Mouse (Mus musculus) intestine, embryonic 16.5 days (tissue): Measurements from ENCODE around the gene Bpifa6. TPM values are rescaled to one million over a fixed set of nuclear protein-coding genes. Genes with fewer than 3 reads are reported as not detected.

Source experiments
- ATAC-seq: fragments of 200-750 bp; cut with Nextera tagmentation; 2 replicates; pipeline ENCODE4 v1.8.0; 2017; ENCODE audit warnings: moderate TSS enrichment, moderate library complexity
- H3K27ac ChIP-seq: fragments of 300-500 bp; sonication (generic); 2 replicates; pipeline ENCODE4 v1.5.1; 2014; ENCODE audit warnings: mild to moderate bottlenecking, low read length
- H3K27me3 ChIP-seq: fragments of 300-500 bp; sonication (generic); replicated peaks from 2 replicates; pipeline ENCODE4 v1.6.1; 2014; ENCODE audit warnings: low read length, control low read depth, mixed read lengths; ENCODE audit not compliant: control insufficient read depth, insufficient read depth
- H3K36me3 ChIP-seq: fragments of 300-500 bp; sonication (generic); 2 replicates; pipeline ENCODE4 v1.6.1; 2014; ENCODE audit warnings: low read length, control low read depth; ENCODE audit not compliant: control insufficient read depth, insufficient read depth
- H3K4me1 ChIP-seq: fragments of 300-500 bp; sonication (generic); 2 replicates; pipeline ENCODE4 v1.6.1; 2014; ENCODE audit warnings: low read length, control low read depth, mixed read lengths; ENCODE audit not compliant: control insufficient read depth, insufficient read depth
- H3K4me2 ChIP-seq: fragments of 300-500 bp; sonication (generic); 2 replicates; pipeline ENCODE4 v1.6.1; 2014; ENCODE audit warnings: low read depth, low read length, control low read depth
- H3K4me3 ChIP-seq: fragments of 300-500 bp; sonication (generic); 2 replicates; pipeline ENCODE4 v1.5.1; 2014; ENCODE audit warnings: mild to moderate bottlenecking, low read length
- H3K9ac ChIP-seq: fragments of 300-500 bp; sonication (generic); 2 replicates; pipeline ENCODE4 v1.6.1; 2014; ENCODE audit warnings: low read depth, low read length
- H3K9me3 ChIP-seq: fragments of 300-500 bp; sonication (generic); 2 replicates; pipeline ENCODE4 v1.6.1; 2016; ENCODE audit warnings: low read length, control low read depth; ENCODE audit not compliant: control insufficient read depth
- WGBS: fragments of 180-500 bp; shearing (Covaris S2); extraction: QIAGEN DNeasy Blood & Tissue Kit; methylation state at CpG from one replicate; pipeline ENCODE4 v1.1.7; 2014; 5-methylcytosine and 5-hydroxymethylcytosine counted together
- polyA plus RNA-seq: library from polyadenylated mRNA; unstranded; fragments of >200 nt; fragmentation: Nextera tagmentation; extraction: Ambion mirVana; gene quantifications from 2 replicates; pipeline ENCODE4 v1.2.1, GENCODE M21; 2015

Gene Bpifa6
- not detected in 2 replicates for polyA plus RNA-seq

GRCm38 (mm10) chr2:153974582-153974981 is at the start of gene Bpifa6:
TSS of gene Bpifa6 (plus strand) at chr2:153974945.
- 61% methylated on average over 5 of the region's 5 CpGs for WGBS
- no peaks in the 10 kb centered on the region for H3K27me3 ChIP-seq
- H3K9ac ChIP-seq = no peak within 1 kb of the TSS
- no peak within 1 kb of the TSS for H3K4me2 ChIP-seq
- no peak within 1 kb of the TSS for H3K4me3 ChIP-seq
- H3K4me1 ChIP-seq = no peaks in the 10 kb centered on the region
- no peaks in the 10 kb centered on the region for H3K9me3 ChIP-seq
- no peaks in the 10 kb centered on the region for H3K36me3 ChIP-seq
- no peak within 1 kb of the TSS for H3K27ac ChIP-seq
- no peak for ATAC-seq

GRCm38 (mm10) chr2:153929871-153930413 is 44.8 kb upstream of the Bpifa6 start:
- no peak overlapping the region for H3K4me3 ChIP-seq
- no peak for ATAC-seq
- H3K9me3 ChIP-seq = no peaks in the 10 kb centered on the region
- H3K4me1 ChIP-seq = no peaks in the 10 kb centered on the region
- WGBS = 45% methylated on average over 3 of the region's 3 CpGs
- H3K27me3 ChIP-seq = no peaks in the 10 kb centered on the region
- H3K9ac ChIP-seq = no peak overlapping the region
- no peak overlapping the region for H3K4me2 ChIP-seq
- no peaks in the 10 kb centered on the region for H3K36me3 ChIP-seq
- H3K27ac ChIP-seq = no peak overlapping the region

- Histone ChIP-seq H3K36me3 (no peaks in the 10 kb centered on the region), H3K4me1 (no peaks in the 10 kb centered on the region), H3K4me3 (no peak overlapping the region), H3K9ac (no peak overlapping the region), H3K4me2 (no peak overlapping the region), H3K9me3 (no peaks in the 10 kb centered on the region), H3K27ac (no peak overlapping the region), H3K27me3 (no peaks in the 10 kb centered on the region)
- ATAC-seq = no peak
- 69% methylated on average over 6 of the region's 6 CpGs for WGBS
Measured at GRCm38 (mm10) chr2:153931125-153931524, 43.6 kb upstream of the Bpifa6 start.

- WGBS = 80% methylated on average over 6 of the region's 6 CpGs
- no peak for ATAC-seq
- H3K36me3 ChIP-seq = no peaks in the 10 kb centered on the region
- no peak overlapping the region for H3K9ac ChIP-seq
- H3K27me3 ChIP-seq = no peaks in the 10 kb centered on the region
- no peak overlapping the region for H3K27ac ChIP-seq
- no peaks in the 10 kb centered on the region for H3K9me3 ChIP-seq
- H3K4me2 ChIP-seq = no peak overlapping the region
- no peak overlapping the region for H3K4me3 ChIP-seq
- H3K4me1 ChIP-seq = no peaks in the 10 kb centered on the region
Measured at GRCm38 (mm10) chr2:153933311-153933710, 41.4 kb upstream of the Bpifa6 start.

- Histone ChIP-seq H3K4me1 (no peaks in the 10 kb centered on the region), H3K9me3 (no peaks in the 10 kb centered on the region), H3K36me3 (no peaks in the 10 kb centered on the region), H3K4me3 (no peak overlapping the region), H3K27ac (no peak overlapping the region), H3K4me2 (no peak overlapping the region), H3K9ac (no peak overlapping the region), H3K27me3 (no peaks in the 10 kb centered on the region)
- no peak for ATAC-seq
- 85% methylated on average over 6 of the region's 6 CpGs for WGBS
Measured at GRCm38 (mm10) chr2:153935348-153935747, 39.4 kb upstream of the Bpifa6 start.

GRCm38 (mm10) chr2:153937843-153938242 is 36.9 kb upstream of the Bpifa6 start, which contains the start of gene Bpifb4:
TSS of gene Bpifb4 (plus strand) at chr2:153938212.
- no peak within 1 kb of the TSS for H3K9ac ChIP-seq
- no peak for ATAC-seq
- WGBS = 83% methylated on average over 5 of the region's 5 CpGs

GRCm38 (mm10) chr2:153943537-153943936 is 31.2 kb upstream of the Bpifa6 start:
- Histone ChIP-seq H3K27me3 (no peaks in the 10 kb centered on the region), H3K27ac (no peak overlapping the region), H3K4me3 (no peak overlapping the region), H3K9me3 (no peaks in the 10 kb centered on the region), H3K9ac (no peak overlapping the region), H3K36me3 (no peaks in the 10 kb centered on the region), H3K4me1 (no peaks in the 10 kb centered on the region), H3K4me2 (no peak overlapping the region)
- 35% methylated on average over 3 of the region's 3 CpGs for WGBS
- no peak for ATAC-seq

More at GRCm38 (mm10) chr2:153937843-153938242, 36.9 kb upstream of the Bpifa6 start, which contains the start of gene Bpifb4:
- Histone ChIP-seq H3K4me2 (no peak within 1 kb of the TSS), H3K27me3 (no peaks in the 10 kb centered on the region), H3K4me3 (no peak within 1 kb of the TSS), H3K4me1 (no peaks in the 10 kb centered on the region), H3K36me3 (no peaks in the 10 kb centered on the region), H3K27ac (no peak within 1 kb of the TSS), H3K9me3 (no peaks in the 10 kb centered on the region)

GRCm38 (mm10) chr2:153944567-153944966 is 30.2 kb upstream of the Bpifa6 start:
- no peaks in the 10 kb centered on the region for H3K4me1 ChIP-seq
- WGBS = 73% methylated on average over 8 of the region's 8 CpGs
- H3K36me3 ChIP-seq = no peaks in the 10 kb centered on the region
- no peaks in the 10 kb centered on the region for H3K9me3 ChIP-seq
- no peaks in the 10 kb centered on the region for H3K27me3 ChIP-seq
- ATAC-seq = no peak
- no peak overlapping the region for H3K4me3 ChIP-seq
- no peak overlapping the region for H3K9ac ChIP-seq
- no peak overlapping the region for H3K4me2 ChIP-seq
- H3K27ac ChIP-seq = no peak overlapping the region

GRCm38 (mm10) chr2:153952897-153953296 is 21.8 kb upstream of the Bpifa6 start:
- 28% methylated on average over 6 of the region's 6 CpGs for WGBS

GRCm38 (mm10) chr2:153953836-153954235 is 20.9 kb upstream of the Bpifa6 start:
- 0 out of 2 replicates have a peak, but pooled peaks have one; percentile 28 for ATAC-seq
- Histone ChIP-seq H3K4me2 (no peak overlapping the region), H3K4me3 (no peak overlapping the region), H3K27ac (no peak overlapping the region), H3K4me1 (no peaks in the 10 kb centered on the region), H3K9me3 (no peaks in the 10 kb centered on the region), H3K36me3 (no peaks in the 10 kb centered on the region), H3K9ac (no peak overlapping the region), H3K27me3 (no peaks in the 10 kb centered on the region)
- whole genome bisulfite sequencing = 10% methylated on average over 6 of the region's 6 CpGs

More at GRCm38 (mm10) chr2:153952897-153953296, 21.8 kb upstream of the Bpifa6 start:
- H3K4me2 ChIP-seq = no peak overlapping the region
- H3K4me1 ChIP-seq = no peaks in the 10 kb centered on the region
- no peak overlapping the region for H3K27ac ChIP-seq
- H3K36me3 ChIP-seq = no peaks in the 10 kb centered on the region
- ATAC-seq = no peak
- H3K27me3 ChIP-seq = no peaks in the 10 kb centered on the region
- H3K9me3 ChIP-seq = no peaks in the 10 kb centered on the region
- no peak overlapping the region for H3K4me3 ChIP-seq
- no peak overlapping the region for H3K9ac ChIP-seq
